Mouse (Mus musculus) yolk sac, embryonic 10.5 days (tissue): ENCODE measurements around the gene Atp4a.
"Not testable (repeated sequence)": the region's sequence is repeated elsewhere in the genome, so short reads cannot be mapped to it uniquely, and the experiment has no call there.

Source experiments
- DNase-seq: peaks from one replicate; pipeline ENCODE4 v3.0.0-alpha.2; 2017; ENCODE audit warnings: low spot score

The Atp4a gene

GRCm38 (mm10) chr7:30730064-30730722 lies 18.2 kb downstream of the Atp4a start:
- DNase-seq: not testable (repeated sequence)

- DNase-seq: no peak
Observed at GRCm38 (mm10) chr7:30736211-30736610, 24.2 kb downstream of the Atp4a start.

GRCm38 (mm10) chr7:30742570-30742969 lies 30.6 kb downstream of the Atp4a start:
- DNase-seq: not testable (repeated sequence)

- DNase-seq: not testable (repeated sequence)
Observed at GRCm38 (mm10) chr7:30743617-30744016, 31.6 kb downstream of the Atp4a start, which contains the start of gene Gapdhs. TSS of gene Gapdhs (minus strand) at chr7:30743681.

GRCm38 (mm10) chr7:30744022-30744598 lies 32.1 kb downstream of the Atp4a start:
- peak; percentile 25 for DNase-seq

GRCm38 (mm10) chr7:30747525-30748204 lies 35.7 kb downstream of the Atp4a start:
- DNase-seq: no peak

- DNase-seq: no peak
Observed at GRCm38 (mm10) chr7:30749824-30750606, 38.0 kb downstream of the Atp4a start.

- no peak for DNase-seq
Observed at GRCm38 (mm10) chr7:30751086-30751669, 39.2 kb downstream of the Atp4a start, which contains the start of gene Sbsn. TSS of gene Sbsn (plus strand) at chr7:30751471.

- no peak for DNase-seq
Observed at GRCm38 (mm10) chr7:30757001-30757400, 45.0 kb downstream of the Atp4a start.

GRCm38 (mm10) chr7:30758853-30759252 lies 46.8 kb downstream of the Atp4a start:
- DNase-seq: no peak

GRCm38 (mm10) chr7:30761769-30762352 lies 49.9 kb downstream of the Atp4a start:
- no peak for DNase-seq

- DNase-seq: no peak
Observed at GRCm38 (mm10) chr7:30763456-30763855, 51.4 kb downstream of the Atp4a start, which contains the start of gene Dmkn. TSS of gene Dmkn (plus strand) at chr7:30763756.

GRCm38 (mm10) chr7:30765173-30765572 lies 53.2 kb downstream of the Atp4a start:
- DNase-seq: no peak

GRCm38 (mm10) chr7:30766408-30766807 lies 54.4 kb downstream of the Atp4a start:
- no peak for DNase-seq

- no peak for DNase-seq
Observed at GRCm38 (mm10) chr7:30769236-30769635, 57.2 kb downstream of the Atp4a start.
